Mouse (Mus musculus) forebrain, embryonic 15.5 days (tissue): ENCODE measurements around the gene Dot1l. TPM values are rescaled to one million over a fixed set of nuclear protein-coding genes. Genes with fewer than 3 reads are reported as not detected.

Source experiments
- ATAC-seq: fragments of 200-750 bp; cut with Nextera tagmentation; replicated peaks from 2 replicates; pipeline ENCODE4 v1.8.0; 2017; ENCODE audit warnings: mild to moderate bottlenecking, moderate TSS enrichment, moderate library complexity
- H3K27ac ChIP-seq: fragments of 300-500 bp; sonication (generic); replicated peaks from 2 replicates; pipeline ENCODE4 v1.5.1; 2015; ENCODE audit warnings: mild to moderate bottlenecking, inconsistent platforms
- H3K27me3 ChIP-seq: fragments of 300-500 bp; sonication (generic); 2 replicates; pipeline ENCODE4 v1.6.1; 2015; ENCODE audit warnings: inconsistent platforms
- H3K36me3 ChIP-seq: fragments of 300-500 bp; sonication (generic); 2 replicates; pipeline ENCODE4 v1.6.1; 2015; ENCODE audit warnings: mild to moderate bottlenecking, inconsistent platforms
- H3K4me1 ChIP-seq: fragments of 300-500 bp; sonication (generic); 2 replicates; pipeline ENCODE4 v1.6.1; 2015; ENCODE audit warnings: inconsistent platforms
- H3K4me2 ChIP-seq: fragments of 300-500 bp; sonication (generic); replicated peaks from 2 replicates; pipeline ENCODE4 v1.6.1; 2015; ENCODE audit warnings: mild to moderate bottlenecking, inconsistent platforms
- H3K4me3 ChIP-seq: fragments of 300-500 bp; sonication (generic); 2 replicates; pipeline ENCODE4 v1.5.1; 2015; ENCODE audit warnings: mild to moderate bottlenecking, inconsistent platforms
- H3K9ac ChIP-seq: fragments of 300-500 bp; sonication (generic); replicated peaks from 2 replicates; pipeline ENCODE4 v1.6.1; 2015; ENCODE audit warnings: mild to moderate bottlenecking, inconsistent platforms
- H3K9me3 ChIP-seq: fragments of 300-500 bp; sonication (generic); 2 replicates; pipeline ENCODE4 v1.6.1; 2016; ENCODE audit warnings: inconsistent platforms
- WGBS: fragments of 180-500 bp; shearing (Covaris S2); methylation state at CpG from one replicate; pipeline ENCODE4 v1.1.7; 2015; ENCODE audit warnings: mixed read lengths; 5-methylcytosine and 5-hydroxymethylcytosine counted together
- polyA plus RNA-seq: library from polyadenylated mRNA; unstranded; fragments of >200 nt; fragmentation: Nextera tagmentation; extraction: Ambion mirVana; gene quantifications from 2 replicates; pipeline ENCODE4 v1.2.1, GENCODE M21; 2015

Gene Dot1l
- 22.0 and 23.1 TPM in 2 replicates for polyA plus RNA-seq

- 1% methylated on average over 27 of the region's 57 CpGs for WGBS
These were observed at the start of gene Dot1l for GRCm38 (mm10) chr10:80754594-80755290. Dot1l (plus strand) TSS chr10:80755206.

GRCm38 (mm10) chr10:80705479-80705878, 49.5 kb upstream of the Dot1l start:
- no peak overlapping the region for H3K9ac ChIP-seq
- 80% methylated on average over 3 of the region's 3 CpGs for WGBS
- H3K4me3 ChIP-seq = no peak overlapping the region
- no peak overlapping the region for H3K27ac ChIP-seq
- no peaks in the 10 kb centered on the region for H3K9me3 ChIP-seq
- no peak for ATAC-seq
- H3K27me3 ChIP-seq = no peaks in the 10 kb centered on the region
- no peak overlapping the region for H3K4me2 ChIP-seq
- H3K4me1 ChIP-seq = peaks cover 27% of the 10 kb centered on the region
- H3K36me3 ChIP-seq = peaks cover 45% of the 10 kb centered on the region

More at GRCm38 (mm10) chr10:80754594-80755290, at the start of gene Dot1l:
- no peaks in the 10 kb centered on the region for H3K27me3 ChIP-seq
- H3K27ac ChIP-seq = peak within 1 kb of the TSS; percentile 81
- H3K36me3 ChIP-seq = no peaks in the 10 kb centered on the region
- H3K4me2 ChIP-seq = peak within 1 kb of the TSS; percentile 90
- peak within 1 kb of the TSS; percentile 69 for H3K4me3 ChIP-seq
- no peaks in the 10 kb centered on the region for H3K9me3 ChIP-seq
- peak; percentile 92 for ATAC-seq
- H3K9ac ChIP-seq = peak within 1 kb of the TSS; percentile 85
- peaks cover 56% of the 10 kb centered on the region for H3K4me1 ChIP-seq

GRCm38 (mm10) chr10:80710834-80711233, 44.2 kb upstream of the Dot1l start:
- H3K9ac ChIP-seq = no peak overlapping the region

GRCm38 (mm10) chr10:80717281-80717680, 37.7 kb upstream of the Dot1l start:
- no peak for ATAC-seq
- Histone ChIP-seq H3K4me2 (no peak overlapping the region), H3K27ac (no peak overlapping the region), H3K9me3 (no peaks in the 10 kb centered on the region), H3K36me3 (peaks cover 96% of the 10 kb centered on the region), H3K4me3 (no peak overlapping the region), H3K9ac (no peak overlapping the region), H3K27me3 (no peaks in the 10 kb centered on the region), H3K4me1 (no peaks in the 10 kb centered on the region)
- WGBS = 85% methylated on average over 1 of the region's 1 CpGs

More at GRCm38 (mm10) chr10:80710834-80711233, 44.2 kb upstream of the Dot1l start:
- H3K4me2 ChIP-seq = no peak overlapping the region
- H3K4me1 ChIP-seq = no peaks in the 10 kb centered on the region
- no peaks in the 10 kb centered on the region for H3K27me3 ChIP-seq
- no peak overlapping the region for H3K27ac ChIP-seq
- H3K4me3 ChIP-seq = no peak overlapping the region
- no peaks in the 10 kb centered on the region for H3K9me3 ChIP-seq
- 87% methylated on average over 3 of the region's 3 CpGs for WGBS
- no peak for ATAC-seq
- peaks cover 96% of the 10 kb centered on the region for H3K36me3 ChIP-seq

GRCm38 (mm10) chr10:80727369-80728127, 27.5 kb upstream of the Dot1l start:
- Histone ChIP-seq H3K9ac (no peak overlapping the region), H3K36me3 (peaks cover 90% of the 10 kb centered on the region), H3K27me3 (no peaks in the 10 kb centered on the region), H3K4me3 (no peak overlapping the region), H3K9me3 (no peaks in the 10 kb centered on the region), H3K4me2 (no peak overlapping the region), H3K4me1 (no peaks in the 10 kb centered on the region), H3K27ac (no peak overlapping the region)
- no peak for ATAC-seq
- 96% methylated on average over 5 of the region's 5 CpGs for WGBS

GRCm38 (mm10) chr10:80732611-80733101, 22.4 kb upstream of the Dot1l start:
- H3K27me3 ChIP-seq = no peaks in the 10 kb centered on the region
- H3K4me2 ChIP-seq = no peak overlapping the region
- 90% methylated on average over 6 of the region's 6 CpGs for WGBS
- no peak overlapping the region for H3K4me3 ChIP-seq
- peaks cover 43% of the 10 kb centered on the region for H3K36me3 ChIP-seq
- peaks cover 22% of the 10 kb centered on the region for H3K4me1 ChIP-seq
- H3K27ac ChIP-seq = no peak overlapping the region
- H3K9me3 ChIP-seq = no peaks in the 10 kb centered on the region
- H3K9ac ChIP-seq = no peak overlapping the region
- ATAC-seq = no peak

- Histone ChIP-seq H3K4me2 (no peak overlapping the region), H3K4me1 (peaks cover 58% of the 10 kb centered on the region), H3K36me3 (peaks cover 7% of the 10 kb centered on the region; the same call in 1 of the 2 replicates), H3K9ac (no peak overlapping the region), H3K9me3 (no peaks in the 10 kb centered on the region), H3K27me3 (no peaks in the 10 kb centered on the region), H3K27ac (peak overlapping the region; percentile 68), H3K4me3 (no peak overlapping the region)
- 51% methylated on average over 5 of the region's 5 CpGs for WGBS
- 0 out of 2 replicates have a peak, but pooled peaks have one; percentile 17 for ATAC-seq
These were observed 18.3 kb upstream of the Dot1l start for GRCm38 (mm10) chr10:80736731-80737130.

- no peaks in the 10 kb centered on the region for H3K9me3 ChIP-seq
- no peak overlapping the region for H3K27ac ChIP-seq
- peaks cover 63% of the 10 kb centered on the region for H3K4me1 ChIP-seq
- H3K9ac ChIP-seq = no peak overlapping the region
- no peaks in the 10 kb centered on the region for H3K27me3 ChIP-seq
- H3K4me3 ChIP-seq = no peak overlapping the region
- ATAC-seq = no peak
- 54% methylated on average over 1 of the region's 1 CpGs for WGBS
- no peak overlapping the region for H3K4me2 ChIP-seq
- H3K36me3 ChIP-seq = no peaks in the 10 kb centered on the region
These were observed 16.3 kb upstream of the Dot1l start for GRCm38 (mm10) chr10:80738657-80739056.

- Histone ChIP-seq H3K36me3 (no peaks in the 10 kb centered on the region), H3K27ac (no peak overlapping the region), H3K4me1 (peaks cover 55% of the 10 kb centered on the region), H3K27me3 (no peaks in the 10 kb centered on the region), H3K9ac (peak overlapping the region; percentile 99), H3K4me2 (peak overlapping the region; percentile 80), H3K9me3 (no peaks in the 10 kb centered on the region), H3K4me3 (peak overlapping the region; percentile 96)
- ATAC-seq = no peak
- 42% methylated on average over 5 of the region's 5 CpGs for WGBS
These were observed 13.9 kb upstream of the Dot1l start for GRCm38 (mm10) chr10:80741146-80741545.

- no peaks in the 10 kb centered on the region for H3K27me3 ChIP-seq
- H3K4me3 ChIP-seq = peak overlapping the region; percentile 96
- peak overlapping the region; percentile 80 for H3K4me2 ChIP-seq
- H3K36me3 ChIP-seq = no peaks in the 10 kb centered on the region
- WGBS = under 1% methylated on average over 46 of the region's 46 CpGs
- H3K9me3 ChIP-seq = no peaks in the 10 kb centered on the region
- H3K9ac ChIP-seq = peak overlapping the region; percentile 99
- peak; percentile 20 for ATAC-seq
- peak overlapping the region; percentile 83 for H3K27ac ChIP-seq
- peaks cover 50% of the 10 kb centered on the region for H3K4me1 ChIP-seq
These were observed 13.3 kb upstream of the Dot1l start for GRCm38 (mm10) chr10:80741634-80742179.

- no peaks in the 10 kb centered on the region for H3K36me3 ChIP-seq
- H3K27ac ChIP-seq = peak within 1 kb of the TSS; percentile 83
- peaks cover 43% of the 10 kb centered on the region for H3K4me1 ChIP-seq
- H3K9ac ChIP-seq = peak within 1 kb of the TSS; percentile 99
- no peaks in the 10 kb centered on the region for H3K27me3 ChIP-seq
- peak within 1 kb of the TSS; percentile 96 for H3K4me3 ChIP-seq
- H3K4me2 ChIP-seq = peak within 1 kb of the TSS; percentile 80
- 3% methylated on average over 25 of the region's 25 CpGs for WGBS
- peak; percentile 100 for ATAC-seq
- H3K9me3 ChIP-seq = no peaks in the 10 kb centered on the region
These were observed 12.6 kb upstream of the Dot1l start, which contains the start of gene Ap3d1 for GRCm38 (mm10) chr10:80742180-80742978. Ap3d1 (minus strand) TSS chr10:80742264.
